Mouse (Mus musculus) hindlimb bud, embryonic 11.5 days (tissue): Measurements from ENCODE around the gene Evx2.

ENCODE experiments used
- DNase-seq: peaks from one replicate; pipeline ENCODE4 v3.0.0-alpha.2; 2012; ENCODE audit warnings: low read depth, low spot score; ENCODE audit errors: extremely low spot score

Gene Evx2

GRCm38 (mm10) chr2:74695813-74696430, 36.6 kb upstream of the Evx2 start:
- no peak for DNase-seq

- DNase-seq = no peak
Observed at GRCm38 (mm10) chr2:74695383-74695782, 36.0 kb upstream of the Evx2 start.

- DNase-seq = no peak
Observed at GRCm38 (mm10) chr2:74694066-74694465, 34.7 kb upstream of the Evx2 start.

- no peak for DNase-seq
Observed at GRCm38 (mm10) chr2:74693432-74693827, 34.1 kb upstream of the Evx2 start.

- no peak for DNase-seq
Observed at GRCm38 (mm10) chr2:74692808-74693431, 33.6 kb upstream of the Evx2 start.

GRCm38 (mm10) chr2:74691995-74692807, 32.8 kb upstream of the Evx2 start:
- no peak for DNase-seq

- DNase-seq = no peak
Observed at GRCm38 (mm10) chr2:74691022-74691951, 31.9 kb upstream of the Evx2 start, which contains the start of gene Hoxd10. Gene Hoxd10 (plus strand): TSS chr2:74691924.

GRCm38 (mm10) chr2:74690338-74690716, 31.0 kb upstream of the Evx2 start:
- no peak for DNase-seq

GRCm38 (mm10) chr2:74689574-74690337, 30.4 kb upstream of the Evx2 start:
- no peak for DNase-seq

GRCm38 (mm10) chr2:74688795-74689573, 29.6 kb upstream of the Evx2 start:
- no peak for DNase-seq

- DNase-seq = no peak
Observed at GRCm38 (mm10) chr2:74687698-74688555, 28.6 kb upstream of the Evx2 start.

GRCm38 (mm10) chr2:74686988-74687697, 27.8 kb upstream of the Evx2 start:
- no peak for DNase-seq

GRCm38 (mm10) chr2:74686301-74686987, 27.1 kb upstream of the Evx2 start:
- DNase-seq = no peak

- no peak for DNase-seq
Observed at GRCm38 (mm10) chr2:74685059-74685603, 25.8 kb upstream of the Evx2 start.

GRCm38 (mm10) chr2:74684106-74684505, 24.7 kb upstream of the Evx2 start:
- DNase-seq = no peak

GRCm38 (mm10) chr2:74683471-74683951, 24.2 kb upstream of the Evx2 start:
- DNase-seq = no peak

- DNase-seq = no peak
Observed at GRCm38 (mm10) chr2:74682796-74683195, 23.4 kb upstream of the Evx2 start.
